8 mouse cellular contexts compared by ENCODE assay signal in genomic region chr11:117870688-117871365, GRCm38 (mm10). TPM values are rescaled to one million over a fixed set of nuclear protein-coding genes. Genes with fewer than 3 reads are reported as not detected.
DNase-seq lines count a peak whose midpoint lies in the region; ATAC-seq and TF ChIP-seq lines count a peak whose summit lies in the region.

No protein-coding gene starts in this region.

- peak; percentile 99 for TF ChIP-seq CTCF in midbrain, postnatal 0 days (IDR thresholded peaks at IDR 0.05)

- H3K4me3 ChIP-seq in intestine, embryonic 15.5 days (replicated peaks), result no peak overlapping the region
- no peak overlapping the region for H3K4me3 ChIP-seq in midbrain, postnatal 0 days (ENCODE audit: low read depth, low read length)

- peaks cover 26% of the 10 kb centered on the region for H3K4me1 ChIP-seq in intestine, embryonic 15.5 days (replicated peaks)
- H3K4me1 ChIP-seq in midbrain, postnatal 0 days (ENCODE audit: insufficient read depth, low read length), result no peaks in the 10 kb centered on the region

- no peak overlapping the region; the same call in 1 of the 2 replicates for H3K4me2 ChIP-seq in intestine, embryonic 15.5 days (replicated peaks)
- H3K4me2 ChIP-seq in midbrain, postnatal 0 days (ENCODE audit: low read depth, low read length, poor library complexity, severe bottlenecking), result no peak overlapping the region

- ATAC-seq in intestine, embryonic 15.5 days, result peak; percentile 23; the same call in 1 of the 2 replicates
- peak; percentile 35; the same call in 1 of the 2 replicates for ATAC-seq in midbrain, postnatal 0 days (ENCODE audit: low FRiP score)

- no peaks in the 10 kb centered on the region for H3K36me3 ChIP-seq in intestine, embryonic 15.5 days
- H3K36me3 ChIP-seq in midbrain, postnatal 0 days (ENCODE audit: insufficient read depth, low read length), result 0 out of 2 replicates have a peak, but pooled peaks cover 3% of the 10 kb centered on the region
- no peaks in the 10 kb centered on the region for H3K36me3 ChIP-seq in splenic B cell, adult 2 months (ENCODE audit: control insufficient read depth, insufficient read depth, low read length, poor library complexity, severe bottlenecking)

- WGBS in intestine, embryonic 15.5 days, result 37% methylated on average over 12 of the region's 12 CpGs
- 33% methylated on average over 12 of the region's 12 CpGs for WGBS in midbrain, postnatal 0 days

- peak; percentile 69 for DNase-seq in ovary, postnatal 36 days (ENCODE audit: low spot score)
- no peak for DNase-seq in ovary, adult 18-20 months (ENCODE audit: low spot score)
- DNase-seq in cerebellum, postnatal 25 days, result peak; percentile 87 to 88
- peak; percentile 78 for DNase-seq in gastrocnemius, adult 18-20 months (ENCODE audit: low spot score)
- peak; percentile 76 for DNase-seq in left cerebral cortex, postnatal 4 days
- DNase-seq in midbrain, postnatal 0 days (ENCODE audit: low spot score), result peak; percentile 90
- peak; percentile 90 for DNase-seq in splenic B cell, adult 2 months (ENCODE audit: low read depth, low spot score)

- no peaks in the 10 kb centered on the region for H3K27me3 ChIP-seq in intestine, embryonic 15.5 days (replicated peaks)
- no peaks in the 10 kb centered on the region; the same call in 1 of the 2 replicates for H3K27me3 ChIP-seq in midbrain, postnatal 0 days (ENCODE audit: insufficient read depth, low read length)
- no peaks in the 10 kb centered on the region for H3K27me3 ChIP-seq in splenic B cell, adult 2 months (ENCODE audit: control insufficient read depth, insufficient read depth, low read length, poor library complexity, severe bottlenecking)

- H3K27ac ChIP-seq in intestine, embryonic 15.5 days, result no peak overlapping the region
- H3K27ac ChIP-seq in midbrain, postnatal 0 days (ENCODE audit: low read depth, low read length), result no peak overlapping the region

- H3K9me3 ChIP-seq in intestine, embryonic 15.5 days, result no peaks in the 10 kb centered on the region
- H3K9me3 ChIP-seq in midbrain, postnatal 0 days (ENCODE audit: low read length), result no peaks in the 10 kb centered on the region

- H3K9ac ChIP-seq in intestine, embryonic 15.5 days, result no peak overlapping the region
- no peak overlapping the region; the same call in 1 of the 2 replicates for H3K9ac ChIP-seq in midbrain, postnatal 0 days (replicated peaks; ENCODE audit: low read length, poor library complexity, severe bottlenecking)

- intact Hi-C loops in left cerebral cortex, postnatal 4 days (cut with DNase I), result loop anchor here (5.0 to 10.0 kb wide), 3 partner anchors 124 to 354 kb away; no protein-coding TSS in a partner anchor

RNA-seq across cellular contexts. Expression of gene Tha1, which starts 2.5 kb away (rescaled TPM):
- total RNA-seq in gastrocnemius, adult 18-20 months (2021), result 1 to 10 TPM; 3.6 to 4.3 TPM
- 7.1 and 9.7 TPM in 2 replicates for polyA plus RNA-seq in intestine, embryonic 15.5 days (2015; fragmentation: Nextera tagmentation; extraction: Ambion mirVana)
- total RNA-seq in left cerebral cortex, postnatal 4 days (2021), result 1 to 10 TPM; 2.1 to 3.3 TPM
- total RNA-seq in midbrain, postnatal 0 days (2014; rRNA removed), result 3.8 and 4.2 TPM in 2 replicates
- polyA plus RNA-seq in midbrain, postnatal 0 days (2015; fragmentation: Nextera tagmentation; extraction: Ambion mirVana), result 3.0 and 3.5 TPM in 2 replicates

RNA-seq across cellular contexts. Expression of gene Tmem235, which starts 10.3 kb away (rescaled TPM):
- not detected for total RNA-seq in gastrocnemius, adult 18-20 months (2021)
- polyA plus RNA-seq in intestine, embryonic 15.5 days (2015; fragmentation: Nextera tagmentation; extraction: Ambion mirVana), result not detected in 2 replicates
- not detected for total RNA-seq in left cerebral cortex, postnatal 4 days (2021)
- 0.16 TPM in 1 of 2 replicates, not detected in the other for total RNA-seq in midbrain, postnatal 0 days (2014; rRNA removed)
- not detected in 2 replicates for polyA plus RNA-seq in midbrain, postnatal 0 days (2015; fragmentation: Nextera tagmentation; extraction: Ambion mirVana)

RNA-seq across cellular contexts. Expression of gene Birc5, which starts 21.8 kb away (rescaled TPM):
- total RNA-seq in gastrocnemius, adult 18-20 months (2021), result not detected
- polyA plus RNA-seq in intestine, embryonic 15.5 days (2015; fragmentation: Nextera tagmentation; extraction: Ambion mirVana), result 307 and 336 TPM in 2 replicates
- 1 to 10 TPM; 6.3 to 6.7 TPM for total RNA-seq in left cerebral cortex, postnatal 4 days (2021)
- 3.2 and 6.0 TPM in 2 replicates for total RNA-seq in midbrain, postnatal 0 days (2014; rRNA removed)
- 13.1 and 13.2 TPM in 2 replicates for polyA plus RNA-seq in midbrain, postnatal 0 days (2015; fragmentation: Nextera tagmentation; extraction: Ambion mirVana)

RNA-seq across cellular contexts. Expression of gene Tk1, which starts 44.9 kb away (rescaled TPM):
- 1 to 10 TPM; 3.0 to 4.7 TPM for total RNA-seq in gastrocnemius, adult 18-20 months (2021)
- 144 and 146 TPM in 2 replicates for polyA plus RNA-seq in intestine, embryonic 15.5 days (2015; fragmentation: Nextera tagmentation; extraction: Ambion mirVana)
- total RNA-seq in left cerebral cortex, postnatal 4 days (2021), result 1 to 10 TPM; 8.9 to 9.0 TPM
- 6.3 and 8.8 TPM in 2 replicates for total RNA-seq in midbrain, postnatal 0 days (2014; rRNA removed)
- polyA plus RNA-seq in midbrain, postnatal 0 days (2015; fragmentation: Nextera tagmentation; extraction: Ambion mirVana), result 6.0 and 6.5 TPM in 2 replicates

RNA-seq across cellular contexts. Expression of gene Afmid, which starts 45.1 kb away (rescaled TPM):
- total RNA-seq in gastrocnemius, adult 18-20 months (2021), result 1 to 10 TPM; 2.8 to 4.5 TPM
- 8.3 and 8.9 TPM in 2 replicates for polyA plus RNA-seq in intestine, embryonic 15.5 days (2015; fragmentation: Nextera tagmentation; extraction: Ambion mirVana)
- total RNA-seq in left cerebral cortex, postnatal 4 days (2021), result 10 to 100 TPM in 1 of 2 experiments, 1 to 10 TPM in 1; 7.8 to 11.5 TPM
- total RNA-seq in midbrain, postnatal 0 days (2014; rRNA removed), result 5.1 and 11.1 TPM in 2 replicates
- 9.1 and 10.4 TPM in 2 replicates for polyA plus RNA-seq in midbrain, postnatal 0 days (2015; fragmentation: Nextera tagmentation; extraction: Ambion mirVana)
